Mouse (Mus musculus) testis, adult 2 months (tissue): ENCODE data around the gene Mbip. TPM values are rescaled to one million over a fixed set of nuclear protein-coding genes. Genes with fewer than 3 reads are reported as not detected.
A peak's percentile ranks its signal among the peaks of the same experiment; 100 is the strongest.

Source experiments
- H3K27ac ChIP-seq: fragments of 200-500 bp; 2 replicates; pipeline ENCODE4 v1.5.1; 2012; ENCODE audit warnings: low read depth, low read length; ENCODE audit not compliant: control insufficient read depth, insufficient read depth
- H3K27me3 ChIP-seq: fragments of 200-500 bp; 2 replicates; pipeline ENCODE4 v1.6.1; 2012; ENCODE audit warnings: mild to moderate bottlenecking, low read length, moderate library complexity; ENCODE audit not compliant: control insufficient read depth, insufficient read depth
- H3K36me3 ChIP-seq: fragments of 200-500 bp; 2 replicates; pipeline ENCODE4 v1.6.1; 2012; ENCODE audit warnings: mild to moderate bottlenecking, low read length; ENCODE audit not compliant: control insufficient read depth, insufficient read depth
- H3K4me1 ChIP-seq: fragments of 200-500 bp; 2 replicates; pipeline ENCODE4 v1.6.1; 2012; ENCODE audit warnings: low read length; ENCODE audit not compliant: control insufficient read depth, insufficient read depth
- H3K4me3 ChIP-seq: fragments of 200-500 bp; 2 replicates; pipeline ENCODE4 v1.5.1; 2012; ENCODE audit warnings: low read depth, mild to moderate bottlenecking, low read length, moderate library complexity, mixed read lengths; ENCODE audit not compliant: control insufficient read depth
- CTCF ChIP-seq: fragments of 200-500 bp; IDR thresholded peaks from 2 replicates; pipeline ENCODE4 v1.5.1; 2012; ENCODE audit warnings: low read depth, mild to moderate bottlenecking, inconsistent platforms, low read length, moderate library complexity; ENCODE audit not compliant: control insufficient read depth, insufficient read depth, insufficient replicate concordance
- POLR2A ChIP-seq: fragments of 200-500 bp; IDR thresholded peaks from 2 replicates; pipeline ENCODE4 v1.6.1; 2012; ENCODE audit warnings: low read depth, mild to moderate bottlenecking, inconsistent platforms, low read length, moderate library complexity; ENCODE audit not compliant: control insufficient read depth
- polyA plus RNA-seq: library from polyadenylated mRNA; depleted of rRNA; stranded (reverse); fragments of >200 nt; gene quantifications from 2 replicates; pipeline ENCODE4 v1.2.3, GENCODE M21; 2012; rRNA removed

The Mbip gene
- polyA plus RNA-seq, 1 experiment: 10.1 TPM

GRCm38 (mm10) chr12:56288548-56288947, 57.1 kb downstream of the Mbip start:
- Histone ChIP-seq H3K27ac (no peak overlapping the region), H3K4me1 (peaks cover 3% of the 10 kb centered on the region; the same call in 1 of the 2 replicates), H3K4me3 (no peak overlapping the region), H3K36me3 (no peaks in the 10 kb centered on the region), H3K27me3 (no peaks in the 10 kb centered on the region)
- TF ChIP-seq CTCF: no peak
- TF ChIP-seq POLR2A: no peak

- peak overlapping the region; percentile 32 for H3K4me3 ChIP-seq
- H3K27me3 ChIP-seq: no peaks in the 10 kb centered on the region
- no peak overlapping the region for H3K27ac ChIP-seq
- peaks cover 3% of the 10 kb centered on the region; the same call in 1 of the 2 replicates for H3K4me1 ChIP-seq
- no peaks in the 10 kb centered on the region for H3K36me3 ChIP-seq
- no peak for TF ChIP-seq POLR2A
Measured at GRCm38 (mm10) chr12:56286828-56287227, 58.9 kb downstream of the Mbip start.

GRCm38 (mm10) chr12:56284210-56284609, 61.5 kb downstream of the Mbip start:
- TF ChIP-seq POLR2A (no peak), CTCF (no peak)
- peaks cover 3% of the 10 kb centered on the region; the same call in 1 of the 2 replicates for H3K4me1 ChIP-seq
- H3K27me3 ChIP-seq: no peaks in the 10 kb centered on the region
- no peaks in the 10 kb centered on the region for H3K36me3 ChIP-seq
- no peak overlapping the region for H3K4me3 ChIP-seq
- no peak overlapping the region for H3K27ac ChIP-seq

GRCm38 (mm10) chr12:56281649-56282048, 64.0 kb downstream of the Mbip start:
- TF ChIP-seq CTCF: no peak
- no peak for TF ChIP-seq POLR2A
- Histone ChIP-seq H3K36me3 (no peaks in the 10 kb centered on the region), H3K4me1 (peaks cover 1% of the 10 kb centered on the region; the same call in 1 of the 2 replicates), H3K27me3 (no peaks in the 10 kb centered on the region), H3K4me3 (no peak overlapping the region), H3K27ac (no peak overlapping the region)

Other genes starting within 250 kb of the Mbip start
- gene Nkx2-1, start 191.0 kb upstream of the Mbip start, polyA plus RNA-seq: not detected in 2 replicates